Mouse (Mus musculus): Measurements from ENCODE around the gene 3425401B19Rik. TPM values are rescaled to one million over a fixed set of nuclear protein-coding genes. Genes with fewer than 3 reads are reported as not detected.

The 3425401B19Rik gene
- polyA plus RNA-seq (2015; fragmentation: Nextera tagmentation; extraction: Ambion mirVana): 0.14 and 0.19 TPM in 2 replicates

DNA sequence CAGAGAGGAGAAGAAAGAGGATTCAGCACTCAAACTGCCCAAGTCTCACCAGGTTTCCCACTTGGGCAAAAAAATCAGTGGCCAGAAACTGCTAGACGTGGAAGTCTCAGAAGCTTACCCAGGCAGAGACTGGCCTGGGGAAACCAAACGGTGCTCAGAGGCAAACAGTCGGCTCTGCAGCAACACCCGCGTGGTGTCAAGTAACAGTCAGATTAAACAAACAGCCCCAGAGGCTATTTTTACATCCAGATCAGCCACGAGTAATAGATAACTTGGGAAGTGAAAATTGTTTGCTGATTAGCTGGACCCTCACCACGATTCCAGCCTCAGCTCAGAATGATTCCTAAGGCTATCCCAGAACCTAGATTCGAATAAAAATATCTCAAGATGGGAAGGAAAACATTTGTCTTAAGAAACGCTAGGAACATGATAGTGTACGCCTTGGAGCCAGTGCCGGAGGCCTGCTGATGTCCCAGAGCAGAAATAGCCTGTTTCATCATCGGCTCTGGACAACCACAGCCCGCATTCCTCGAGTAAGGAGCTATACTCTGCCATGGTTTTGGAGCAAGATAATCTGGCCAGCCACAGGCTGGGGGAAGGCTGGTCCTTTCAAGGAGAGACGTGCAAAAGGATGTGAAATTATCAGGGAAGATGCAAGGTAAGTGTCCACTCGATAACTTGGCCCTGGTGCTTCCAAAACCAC, at the start of gene 3425401B19Rik:
Gene 3425401B19Rik, minus strand, starts transcription at position 170 of the 703 bp plus-strand sequence.
- no peak within 1 kb of the TSS for H3K9ac ChIP-seq
- ATAC-seq (ENCODE audit: borderline replicate concordance, extremely low read depth, low FRiP score, low TSS enrichment): peak; percentile 55; the same call in 1 of the 2 replicates
- WGBS: 26% methylated on average over 16 of the region's 16 CpGs

GRCm38 (mm10) chr14:32732961-32733360, 47.9 kb upstream of the 3425401B19Rik start:
- Histone ChIP-seq H3K4me1 (no peaks in the 10 kb centered on the region), H3K9me3 (no peaks in the 10 kb centered on the region), H3K36me3 (no peaks in the 10 kb centered on the region), H3K4me3 (no peak overlapping the region), H3K27ac (no peak overlapping the region), H3K27me3 (no peaks in the 10 kb centered on the region), H3K9ac (no peak overlapping the region), H3K4me2 (no peak overlapping the region)
- no peak for ATAC-seq (ENCODE audit: borderline replicate concordance, extremely low read depth, low FRiP score, low TSS enrichment)
- WGBS: 29% methylated on average over 6 of the region's 6 CpGs

More for the DNA sequence above, at the start of gene 3425401B19Rik:
- no peak within 1 kb of the TSS for H3K27ac ChIP-seq
- peak within 1 kb of the TSS; percentile 24 for H3K4me2 ChIP-seq
- no peaks in the 10 kb centered on the region for H3K36me3 ChIP-seq
- H3K4me3 ChIP-seq: no peak within 1 kb of the TSS
- no peaks in the 10 kb centered on the region for H3K9me3 ChIP-seq
- no peaks in the 10 kb centered on the region for H3K27me3 ChIP-seq
- H3K4me1 ChIP-seq: peaks cover 16% of the 10 kb centered on the region; the same call in 1 of the 2 replicates

GRCm38 (mm10) chr14:32726864-32727263, 41.8 kb upstream of the 3425401B19Rik start:
- Histone ChIP-seq H3K4me1 (no peaks in the 10 kb centered on the region), H3K27ac (no peak overlapping the region), H3K4me2 (no peak overlapping the region), H3K27me3 (no peaks in the 10 kb centered on the region), H3K4me3 (no peak overlapping the region), H3K9ac (no peak overlapping the region), H3K36me3 (no peaks in the 10 kb centered on the region), H3K9me3 (no peaks in the 10 kb centered on the region)
- no peak for ATAC-seq (ENCODE audit: borderline replicate concordance, extremely low read depth, low FRiP score, low TSS enrichment)

GRCm38 (mm10) chr14:32721461-32721860, 36.4 kb upstream of the 3425401B19Rik start:
- no peak overlapping the region for H3K4me2 ChIP-seq
- H3K27me3 ChIP-seq: no peaks in the 10 kb centered on the region
- 53% methylated on average over 1 of the region's 1 CpGs for WGBS
- H3K4me3 ChIP-seq: no peak overlapping the region
- no peak overlapping the region for H3K9ac ChIP-seq
- no peak for ATAC-seq (ENCODE audit: borderline replicate concordance, extremely low read depth, low FRiP score, low TSS enrichment)
- H3K4me1 ChIP-seq: no peaks in the 10 kb centered on the region
- H3K36me3 ChIP-seq: no peaks in the 10 kb centered on the region
- H3K9me3 ChIP-seq: no peaks in the 10 kb centered on the region
- H3K27ac ChIP-seq: no peak overlapping the region

GRCm38 (mm10) chr14:32716763-32717439, 31.8 kb upstream of the 3425401B19Rik start:
- WGBS: 75% methylated on average over 6 of the region's 6 CpGs

GRCm38 (mm10) chr14:32715489-32715888, 30.4 kb upstream of the 3425401B19Rik start:
- Histone ChIP-seq H3K4me1 (no peaks in the 10 kb centered on the region), H3K4me2 (no peak overlapping the region), H3K36me3 (no peaks in the 10 kb centered on the region), H3K9me3 (no peaks in the 10 kb centered on the region), H3K9ac (no peak overlapping the region), H3K4me3 (no peak overlapping the region), H3K27ac (no peak overlapping the region), H3K27me3 (no peaks in the 10 kb centered on the region)
- 87% methylated on average over 2 of the region's 2 CpGs for WGBS
- no peak for ATAC-seq (ENCODE audit: borderline replicate concordance, extremely low read depth, low FRiP score, low TSS enrichment)

More at GRCm38 (mm10) chr14:32716763-32717439, 31.8 kb upstream of the 3425401B19Rik start:
- Histone ChIP-seq H3K9me3 (no peaks in the 10 kb centered on the region), H3K27me3 (no peaks in the 10 kb centered on the region), H3K4me2 (no peak overlapping the region), H3K4me1 (no peaks in the 10 kb centered on the region), H3K4me3 (no peak overlapping the region), H3K27ac (no peak overlapping the region), H3K36me3 (no peaks in the 10 kb centered on the region), H3K9ac (no peak overlapping the region)
- ATAC-seq (ENCODE audit: borderline replicate concordance, extremely low read depth, low FRiP score, low TSS enrichment): no peak

GRCm38 (mm10) chr14:32715076-32715475, 30.0 kb upstream of the 3425401B19Rik start:
- H3K36me3 ChIP-seq: no peaks in the 10 kb centered on the region
- WGBS: 81% methylated on average over 6 of the region's 6 CpGs
- no peaks in the 10 kb centered on the region for H3K4me1 ChIP-seq
- no peak overlapping the region for H3K27ac ChIP-seq
- H3K27me3 ChIP-seq: no peaks in the 10 kb centered on the region
- H3K4me3 ChIP-seq: no peak overlapping the region
- H3K9me3 ChIP-seq: no peaks in the 10 kb centered on the region
- H3K9ac ChIP-seq: no peak overlapping the region
- ATAC-seq (ENCODE audit: borderline replicate concordance, extremely low read depth, low FRiP score, low TSS enrichment): no peak
- H3K4me2 ChIP-seq: no peak overlapping the region

DNA sequence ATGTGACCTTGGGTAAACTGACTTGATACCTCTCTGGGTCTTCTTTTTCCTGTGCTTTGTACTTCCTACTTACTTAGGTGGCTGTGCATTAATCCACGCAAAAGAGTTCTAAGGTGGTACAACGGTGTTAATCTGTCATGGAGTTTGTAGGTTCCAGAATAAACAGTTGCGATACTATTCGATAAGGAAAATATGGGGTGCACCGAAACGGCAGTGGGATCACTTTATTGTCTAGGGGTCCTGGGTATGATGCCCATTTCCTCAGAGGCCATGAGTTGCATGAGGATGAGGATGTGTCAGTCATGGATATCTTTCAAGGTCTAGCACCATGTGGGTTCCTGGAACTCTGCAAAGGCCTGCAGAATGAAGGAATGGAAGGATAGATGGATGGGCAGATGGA, 24.8 kb upstream of the 3425401B19Rik start:
- Histone ChIP-seq H3K4me2 (no peak overlapping the region), H3K4me1 (no peaks in the 10 kb centered on the region), H3K9me3 (no peaks in the 10 kb centered on the region), H3K36me3 (no peaks in the 10 kb centered on the region), H3K9ac (no peak overlapping the region), H3K27me3 (no peaks in the 10 kb centered on the region), H3K4me3 (no peak overlapping the region), H3K27ac (no peak overlapping the region)
- WGBS: 93% methylated on average over 6 of the region's 6 CpGs
- ATAC-seq (ENCODE audit: borderline replicate concordance, extremely low read depth, low FRiP score, low TSS enrichment): no peak

GRCm38 (mm10) chr14:32708756-32709155, 23.7 kb upstream of the 3425401B19Rik start:
- Histone ChIP-seq H3K9ac (no peak overlapping the region), H3K27me3 (no peaks in the 10 kb centered on the region), H3K4me2 (no peak overlapping the region), H3K36me3 (no peaks in the 10 kb centered on the region), H3K4me3 (no peak overlapping the region), H3K27ac (no peak overlapping the region), H3K4me1 (no peaks in the 10 kb centered on the region), H3K9me3 (no peaks in the 10 kb centered on the region)
- ATAC-seq (ENCODE audit: borderline replicate concordance, extremely low read depth, low FRiP score, low TSS enrichment): peak; percentile 13; the same call in 1 of the 2 replicates
- WGBS: 37% methylated on average over 7 of the region's 7 CpGs

DNA sequence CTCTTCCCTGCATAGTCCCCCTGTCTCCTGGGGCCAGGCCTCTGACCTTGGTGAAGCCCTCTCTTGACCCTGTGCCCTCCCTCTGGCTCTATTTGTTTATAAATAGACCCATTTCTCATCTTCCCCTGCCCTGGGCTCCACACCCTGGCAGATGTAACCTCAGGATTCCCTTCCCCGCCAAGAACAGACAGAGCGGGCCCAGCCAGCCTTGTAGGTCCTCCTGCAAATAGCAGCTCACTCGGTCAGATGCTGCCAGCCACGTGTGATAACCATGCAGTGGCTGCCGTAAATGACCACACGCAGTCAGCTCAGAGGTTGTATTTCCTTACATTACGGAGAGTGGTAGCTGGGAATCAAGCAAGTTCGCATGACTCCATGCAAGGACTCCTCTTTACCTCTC, 22.8 kb upstream of the 3425401B19Rik start:
- WGBS: 47% methylated on average over 8 of the region's 8 CpGs
- Histone ChIP-seq H3K4me3 (no peak overlapping the region), H3K27ac (no peak overlapping the region), H3K4me1 (no peaks in the 10 kb centered on the region), H3K4me2 (no peak overlapping the region), H3K27me3 (no peaks in the 10 kb centered on the region), H3K9me3 (no peaks in the 10 kb centered on the region), H3K36me3 (no peaks in the 10 kb centered on the region), H3K9ac (no peak overlapping the region)
- no peak for ATAC-seq (ENCODE audit: borderline replicate concordance, extremely low read depth, low FRiP score, low TSS enrichment)

GRCm38 (mm10) chr14:32700972-32701371, 15.9 kb upstream of the 3425401B19Rik start:
- no peak for ATAC-seq (ENCODE audit: borderline replicate concordance, extremely low read depth, low FRiP score, low TSS enrichment)
- Histone ChIP-seq H3K4me2 (no peak overlapping the region), H3K4me1 (no peaks in the 10 kb centered on the region), H3K9ac (no peak overlapping the region), H3K27me3 (no peaks in the 10 kb centered on the region), H3K9me3 (no peaks in the 10 kb centered on the region), H3K27ac (no peak overlapping the region), H3K4me3 (no peak overlapping the region), H3K36me3 (no peaks in the 10 kb centered on the region)
- WGBS: 30% methylated on average over 8 of the region's 8 CpGs

GRCm38 (mm10) chr14:32698556-32698955, 13.5 kb upstream of the 3425401B19Rik start:
- Histone ChIP-seq H3K4me1 (no peaks in the 10 kb centered on the region), H3K27ac (no peak overlapping the region), H3K9me3 (no peaks in the 10 kb centered on the region), H3K9ac (no peak overlapping the region), H3K27me3 (no peaks in the 10 kb centered on the region), H3K36me3 (no peaks in the 10 kb centered on the region), H3K4me3 (no peak overlapping the region), H3K4me2 (no peak overlapping the region)
- WGBS: 84% methylated on average over 3 of the region's 3 CpGs
- no peak for ATAC-seq (ENCODE audit: borderline replicate concordance, extremely low read depth, low FRiP score, low TSS enrichment)
